Mouse (Mus musculus) lung, adult 2 months (tissue): Measurements from ENCODE around the gene Pabpn1. TPM values are rescaled to one million over a fixed set of nuclear protein-coding genes. Genes with fewer than 3 reads are reported as not detected.
A peak's percentile ranks its signal among the peaks of the same experiment; 100 is the strongest.

ENCODE experiments used
- DNase-seq: peaks from one replicate; pipeline ENCODE4 v3.0.0; 2022
- H3K4me1 ChIP-seq: fragments of 200-500 bp; 2 replicates; pipeline ENCODE4 v1.6.1; 2011; ENCODE audit warnings: low read length; ENCODE audit not compliant: control insufficient read depth, insufficient read depth
- H3K4me3 ChIP-seq: fragments of 200-500 bp; replicated peaks from 2 replicates; pipeline ENCODE3; 2011; ENCODE audit warnings: low read depth, mild to moderate bottlenecking, control low read depth, low read length; ENCODE audit errors: extremely low read depth
- CTCF ChIP-seq: fragments of 200-500 bp; IDR thresholded peaks from 2 replicates; pipeline ENCODE4 v1.5.1; 2011; ENCODE audit warnings: mild to moderate bottlenecking, low read length, control low read depth; ENCODE audit not compliant: insufficient read depth
- POLR2A ChIP-seq: fragments of 200-500 bp; IDR thresholded peaks from 2 replicates; pipeline ENCODE4 v1.6.1; 2011; ENCODE audit warnings: low read depth, mild to moderate bottlenecking, control low read depth, low read length, borderline replicate concordance; ENCODE audit errors: extremely low read depth
- WGBS: fragments of 180-500 bp; shearing (Covaris S2); methylation state at CpG from one replicate; pipeline ENCODE4 v1.1.7; 2018; 5-methylcytosine and 5-hydroxymethylcytosine counted together
- polyA plus RNA-seq: library from polyadenylated mRNA; depleted of rRNA; stranded (reverse); fragments of >200 nt; gene quantifications from 2 replicates; pipeline ENCODE4 v1.2.3, GENCODE M21; 2012

Pabpn1 gene
- polyA plus RNA-seq, 1 experiment, result 112 TPM

DNA sequence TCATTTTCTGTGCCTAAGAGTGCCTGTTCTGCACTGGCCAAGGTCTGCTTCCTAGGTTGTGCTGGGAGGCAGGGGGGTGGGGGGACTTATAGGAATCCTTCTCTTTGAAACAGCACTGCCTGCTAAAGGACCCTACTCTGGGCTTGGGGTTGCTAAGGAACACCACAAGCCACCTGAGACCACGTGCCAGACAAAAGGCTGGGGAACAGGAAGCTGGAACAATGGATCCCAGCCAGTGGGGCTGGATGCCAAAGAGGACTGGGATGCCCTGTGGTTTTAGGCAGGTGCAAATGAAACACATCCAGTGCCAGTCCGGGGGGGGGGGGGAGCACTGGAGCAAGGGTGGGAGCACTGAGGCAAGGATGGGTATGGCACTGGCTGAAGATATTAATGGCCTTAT lies 38.1 kb downstream of the Pabpn1 start:
- WGBS, result 23% methylated on average over 2 of the region's 2 CpGs
- DNase-seq, result no peak
- peaks cover 5% of the 10 kb centered on the region; the same call in 1 of the 2 replicates for H3K4me1 ChIP-seq
- H3K4me3 ChIP-seq, result no peak overlapping the region
- TF ChIP-seq CTCF (no peak), POLR2A (no peak)

GRCm38 (mm10) chr14:54932645-54933150 lies 40.4 kb downstream of the Pabpn1 start, which contains the start of gene Il25:
Il25 (plus strand) TSS chr14:54932695.
- no peak for DNase-seq
- Histone ChIP-seq H3K4me1 (no peaks in the 10 kb centered on the region), H3K4me3 (no peak within 1 kb of the TSS)
- TF ChIP-seq CTCF (no peak), POLR2A (no peak)
- WGBS, result 43% methylated on average over 6 of the region's 6 CpGs

GRCm38 (mm10) chr14:54935904-54936830 lies 43.9 kb downstream of the Pabpn1 start, which contains the start of gene Cmtm5:
Cmtm5 (plus strand) TSS chr14:54936261.
- 37% methylated on average over 8 of the region's 8 CpGs for WGBS
- DNase-seq, result no peak
- TF ChIP-seq POLR2A, result no peak
- no peak for TF ChIP-seq CTCF
- H3K4me3 ChIP-seq, result no peak within 1 kb of the TSS
- H3K4me1 ChIP-seq, result no peaks in the 10 kb centered on the region

DNA sequence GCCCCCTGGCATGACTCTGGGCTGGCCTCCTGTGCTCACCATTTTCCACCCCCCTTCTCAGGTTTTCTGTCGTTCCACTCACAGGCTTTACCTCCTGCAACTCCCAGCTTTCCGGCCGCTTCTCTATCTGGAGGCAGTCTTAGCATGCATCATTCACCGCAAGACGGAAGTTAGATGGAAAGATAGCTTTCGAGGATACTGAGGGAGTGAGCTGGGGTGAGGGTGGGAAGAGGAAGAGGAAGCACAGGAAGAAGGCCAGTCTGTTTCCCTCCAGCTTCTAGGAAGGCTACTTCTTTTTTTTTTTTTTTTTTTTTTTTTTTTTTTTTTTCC lies 44.5 kb downstream of the Pabpn1 start:
- DNase-seq, result no peak
- H3K4me1 ChIP-seq, result no peaks in the 10 kb centered on the region
- H3K4me3 ChIP-seq, result no peak overlapping the region
- 43% methylated on average over 6 of the region's 6 CpGs for WGBS
- TF ChIP-seq POLR2A, result no peak
- TF ChIP-seq CTCF, result no peak

- no peak for DNase-seq
- H3K4me3 ChIP-seq, result no peak overlapping the region
- WGBS, result 87% methylated on average over 16 of the region's 16 CpGs
- TF ChIP-seq CTCF (no peak), POLR2A (no peak)
- no peaks in the 10 kb centered on the region for H3K4me1 ChIP-seq
Observed at GRCm38 (mm10) chr14:54937361-54938182, 45.3 kb downstream of the Pabpn1 start.

- no peak for TF ChIP-seq POLR2A
- Histone ChIP-seq H3K4me1 (no peaks in the 10 kb centered on the region), H3K4me3 (no peak overlapping the region)
- no peak for DNase-seq
- 76% methylated on average over 15 of the region's 15 CpGs for WGBS
Observed at GRCm38 (mm10) chr14:54938431-54939219, 46.3 kb downstream of the Pabpn1 start.

- TF ChIP-seq POLR2A (no peak), CTCF (peak; percentile 75)
- no peak overlapping the region for H3K4me3 ChIP-seq
Observed at GRCm38 (mm10) chr14:54939434-54940175, 47.3 kb downstream of the Pabpn1 start.

DNA sequence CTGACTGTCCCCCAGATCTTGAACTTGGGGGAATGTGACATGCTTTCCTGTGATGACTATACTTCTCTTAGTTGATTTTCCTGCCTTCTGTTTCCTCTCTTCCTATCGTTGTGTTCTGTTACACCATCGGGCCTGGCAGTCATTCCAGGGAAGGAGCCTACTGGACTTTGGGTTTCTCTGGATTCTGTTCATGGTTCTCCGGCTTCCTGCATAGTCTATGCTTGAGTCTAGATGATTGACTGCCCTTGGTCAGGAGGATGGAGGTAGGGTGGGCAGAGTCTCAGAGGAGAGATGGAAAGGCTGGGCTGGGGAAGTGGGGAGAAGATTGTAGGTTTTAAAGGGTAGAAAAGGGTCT lies 47.9 kb downstream of the Pabpn1 start:
- no peaks in the 10 kb centered on the region for H3K4me1 ChIP-seq
- H3K4me3 ChIP-seq, result no peak overlapping the region
- 58% methylated on average over 3 of the region's 3 CpGs for WGBS
- TF ChIP-seq CTCF, result no peak
- no peak for TF ChIP-seq POLR2A
- no peak for DNase-seq

More at GRCm38 (mm10) chr14:54939434-54940175, 47.3 kb downstream of the Pabpn1 start:
- 40% methylated on average over 12 of the region's 12 CpGs for WGBS
- peak; percentile 62 for DNase-seq
- no peaks in the 10 kb centered on the region for H3K4me1 ChIP-seq
